Mouse (Mus musculus) kidney, adult 18-20 months (tissue): ENCODE data around the gene Pafah1b2.

Experiments
- DNase-seq: peaks from one replicate; pipeline ENCODE4 v3.0.0; 2021

The Pafah1b2 gene

GRCm38 (mm10) chr9:45976884-45977283, 35.6 kb downstream of the Pafah1b2 start:
- no peak for DNase-seq

GRCm38 (mm10) chr9:45963577-45963976, 48.9 kb downstream of the Pafah1b2 start:
- no peak for DNase-seq

GRCm38 (mm10) chr9:45961855-45962254, 50.6 kb downstream of the Pafah1b2 start:
- no peak for DNase-seq

- no peak for DNase-seq
Measured at GRCm38 (mm10) chr9:45959661-45960060, 52.8 kb downstream of the Pafah1b2 start.

GRCm38 (mm10) chr9:45958851-45959250, 53.6 kb downstream of the Pafah1b2 start:
- DNase-seq: no peak

- no peak for DNase-seq
Measured at GRCm38 (mm10) chr9:45958023-45958670, 54.3 kb downstream of the Pafah1b2 start.

GRCm38 (mm10) chr9:45955107-45955963, 57.2 kb downstream of the Pafah1b2 start, which contains the start of gene Sidt2:
Gene Sidt2 (minus strand): TSS chr9:45955258.
- DNase-seq: peak; percentile 92

- peak; percentile 78 for DNase-seq
Measured at GRCm38 (mm10) chr9:45954294-45955106, 58.0 kb downstream of the Pafah1b2 start.

- DNase-seq: no peak
Measured at GRCm38 (mm10) chr9:45953511-45954293, 58.8 kb downstream of the Pafah1b2 start.

GRCm38 (mm10) chr9:45952890-45953289, 59.6 kb downstream of the Pafah1b2 start:
- DNase-seq: no peak

GRCm38 (mm10) chr9:45952057-45952456, 60.4 kb downstream of the Pafah1b2 start:
- DNase-seq: no peak

- no peak for DNase-seq
Measured at GRCm38 (mm10) chr9:45946872-45947183, 65.7 kb downstream of the Pafah1b2 start.

- no peak for DNase-seq
Measured at GRCm38 (mm10) chr9:45946182-45946871, 66.2 kb downstream of the Pafah1b2 start.

- no peak for DNase-seq
Measured at GRCm38 (mm10) chr9:45945721-45946120, 66.8 kb downstream of the Pafah1b2 start.

GRCm38 (mm10) chr9:45944506-45945400, 67.7 kb downstream of the Pafah1b2 start:
- DNase-seq: no peak

- DNase-seq: no peak
Measured at GRCm38 (mm10) chr9:45943628-45944505, 68.6 kb downstream of the Pafah1b2 start.

GRCm38 (mm10) chr9:45942916-45943315, 69.6 kb downstream of the Pafah1b2 start:
- no peak for DNase-seq

GRCm38 (mm10) chr9:45942464-45942863, 70.0 kb downstream of the Pafah1b2 start:
- DNase-seq: no peak

GRCm38 (mm10) chr9:45941329-45941888, 71.1 kb downstream of the Pafah1b2 start:
- DNase-seq: no peak
